Mouse (Mus musculus) right cerebral cortex, postnatal 25 days (tissue): ENCODE measurements at regions not wholly inside any gene's neighbourhood (a gene's known extent, or its start where the extent isn't known, plus 50 kb on each side); places are given as distances from the start of the nearest gene placed in this dataset.

Experiments
- DNase-seq: peaks from one replicate; pipeline ENCODE4 v3.0.0; 2022

DNA sequence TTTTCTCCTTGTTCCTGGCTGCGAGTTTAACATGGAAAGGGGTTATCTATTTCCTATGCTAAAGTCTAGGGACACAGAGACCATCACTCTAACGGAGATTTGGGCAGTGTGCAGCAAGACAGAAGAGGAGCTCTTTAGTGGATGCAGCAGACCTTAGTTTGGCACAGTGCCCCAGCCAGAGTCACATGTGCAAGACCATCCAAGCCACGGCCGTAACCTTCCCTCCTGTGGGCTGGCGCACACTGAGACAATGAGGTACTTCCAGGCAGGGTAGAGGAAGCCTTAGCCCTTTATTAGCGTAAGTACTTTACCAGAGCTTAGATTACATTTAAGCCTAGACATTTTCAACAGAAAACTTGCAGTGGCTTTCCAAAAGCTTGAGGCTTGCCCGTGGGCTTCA is 336.4 kb downstream of the Nuak1 start:
- DNase-seq: no peak

- no peak for DNase-seq
These were observed 335.8 kb downstream of the Nuak1 start for GRCm38 (mm10) chr10:84104556-84104955.

DNA sequence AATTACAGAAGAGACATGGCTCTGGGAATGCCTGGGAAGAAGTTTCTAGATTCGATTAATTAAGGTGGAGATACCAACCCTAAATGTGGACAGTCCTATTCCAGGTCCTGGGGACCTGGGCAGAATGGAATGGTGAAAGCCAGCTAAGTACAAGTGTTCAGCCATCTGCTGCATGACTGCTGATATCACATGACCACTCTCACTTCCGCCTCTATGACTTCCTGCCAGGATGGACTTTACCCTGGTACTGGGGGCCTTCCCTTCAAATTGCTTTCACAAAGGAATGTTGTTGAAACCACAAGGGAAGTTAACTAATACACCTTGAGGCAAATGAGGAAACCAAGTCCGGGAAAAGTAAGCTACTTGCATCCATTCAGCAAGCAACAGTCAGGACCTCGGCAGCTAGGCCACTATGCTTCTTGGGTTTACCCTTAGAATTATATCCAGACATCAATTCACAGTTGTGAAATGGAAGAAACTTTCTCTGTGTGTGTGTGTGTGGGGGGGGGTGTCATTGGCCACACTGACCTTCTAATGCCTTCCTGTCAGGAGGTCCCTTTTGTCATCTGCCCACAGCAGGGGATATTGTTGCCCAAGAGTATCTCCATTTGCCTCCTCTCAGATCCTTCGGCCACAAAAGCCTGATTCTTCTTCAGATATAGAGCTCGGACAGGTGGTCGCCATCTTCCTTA is 330.6 kb downstream of the Nuak1 start:
- DNase-seq: no peak

DNA sequence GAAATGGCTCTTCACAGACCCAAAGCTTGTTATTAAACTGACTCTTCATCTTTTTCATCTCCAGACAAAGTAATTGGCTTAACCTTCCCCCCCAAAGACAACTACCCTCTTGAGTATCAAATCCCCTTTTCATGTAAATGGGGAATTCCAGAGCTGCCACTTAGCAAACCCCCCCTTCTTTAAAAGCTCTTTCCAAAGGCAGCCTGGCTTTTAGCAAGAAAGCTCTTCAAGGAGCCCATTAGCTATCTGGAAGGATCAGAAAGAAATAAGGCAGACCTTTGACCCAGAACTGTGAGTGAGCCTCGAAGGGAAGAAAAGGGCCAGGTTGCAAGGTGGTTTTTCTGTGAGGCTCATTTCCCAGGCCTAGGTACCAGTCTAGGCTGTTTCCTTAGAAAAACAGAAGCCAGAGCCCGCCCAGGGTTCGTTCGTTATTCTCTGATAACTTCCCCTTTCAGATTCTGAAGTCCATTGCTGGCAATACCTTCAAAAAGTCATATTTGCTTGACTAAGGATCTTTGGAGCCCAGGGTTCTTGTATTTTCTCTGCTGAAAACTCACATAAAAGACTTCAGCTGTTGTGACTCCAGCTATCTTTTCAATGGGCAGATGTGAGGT is 329.9 kb downstream of the Nuak1 start:
- no peak for DNase-seq

GRCm38 (mm10) chr10:84111502-84111901 is 328.9 kb downstream of the Nuak1 start:
- DNase-seq: no peak

GRCm38 (mm10) chr10:84111909-84112308 is 328.5 kb downstream of the Nuak1 start:
- DNase-seq: no peak

- no peak for DNase-seq
These were observed 320.3 kb downstream of the Nuak1 start for GRCm38 (mm10) chr10:84119952-84120550.

DNA sequence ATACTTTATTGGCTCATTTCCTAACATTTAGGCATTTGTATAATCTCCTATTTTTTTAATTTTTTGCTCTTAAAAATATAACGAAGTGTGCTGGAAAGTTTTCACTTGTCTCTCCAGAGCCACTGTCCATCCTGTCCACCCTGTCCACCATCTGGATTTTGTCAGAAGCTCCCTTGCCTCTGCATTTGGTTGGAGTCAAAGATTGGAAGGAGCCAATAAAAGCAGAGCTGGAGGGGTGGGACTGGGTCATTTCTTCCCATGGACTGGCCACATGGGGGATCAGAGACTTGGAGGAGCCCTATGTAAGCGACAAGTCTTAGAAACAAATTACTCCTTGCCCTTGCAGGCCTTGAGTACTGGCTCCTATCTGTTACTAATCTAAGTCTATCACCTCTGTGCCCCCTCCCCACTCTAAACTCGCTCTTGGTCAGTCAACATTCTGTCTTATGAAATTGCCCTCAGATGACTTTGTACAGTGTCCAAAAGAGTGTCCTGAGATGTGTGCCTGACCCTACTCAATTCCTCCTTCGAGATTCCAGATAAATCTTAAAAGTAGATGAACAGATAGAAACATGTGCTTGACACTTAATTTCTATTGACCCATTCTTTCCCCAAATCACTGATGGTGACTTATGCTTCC is 303.3 kb downstream of the Nuak1 start:
- no peak for DNase-seq

DNA sequence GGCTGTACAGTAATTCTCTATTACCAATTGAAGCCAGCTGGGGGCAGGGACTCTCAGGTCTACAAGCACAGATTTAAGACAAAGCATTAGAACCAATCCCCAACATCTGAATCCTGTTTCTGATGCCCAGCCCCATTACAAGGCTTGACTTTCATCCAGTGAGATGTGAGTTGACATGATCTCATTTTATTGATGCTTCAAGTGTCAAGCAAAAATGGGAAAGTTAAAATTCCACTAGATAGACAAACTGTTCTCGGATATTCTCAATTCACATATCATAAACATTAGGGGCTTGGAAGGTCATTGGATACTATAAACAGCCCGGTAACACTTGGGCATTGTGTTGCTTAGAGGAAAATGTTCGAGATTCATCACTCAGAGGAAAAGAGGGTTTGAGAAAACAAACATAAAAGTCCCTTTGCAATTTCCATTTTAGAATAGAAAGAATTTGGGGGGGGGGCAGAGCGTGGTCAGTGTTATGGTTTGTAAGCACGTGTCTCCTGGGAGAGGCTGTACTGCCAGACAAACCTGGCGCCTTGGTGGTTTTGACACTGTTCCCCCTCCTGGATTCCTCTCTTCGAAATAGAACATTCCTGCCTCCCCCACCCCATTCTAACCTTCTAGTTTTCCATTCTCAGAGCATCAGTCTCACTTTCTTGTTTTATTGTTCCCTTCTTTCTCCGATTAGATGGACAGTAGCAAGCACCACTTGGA is 297.5 kb downstream of the Nuak1 start:
- DNase-seq: no peak

DNA sequence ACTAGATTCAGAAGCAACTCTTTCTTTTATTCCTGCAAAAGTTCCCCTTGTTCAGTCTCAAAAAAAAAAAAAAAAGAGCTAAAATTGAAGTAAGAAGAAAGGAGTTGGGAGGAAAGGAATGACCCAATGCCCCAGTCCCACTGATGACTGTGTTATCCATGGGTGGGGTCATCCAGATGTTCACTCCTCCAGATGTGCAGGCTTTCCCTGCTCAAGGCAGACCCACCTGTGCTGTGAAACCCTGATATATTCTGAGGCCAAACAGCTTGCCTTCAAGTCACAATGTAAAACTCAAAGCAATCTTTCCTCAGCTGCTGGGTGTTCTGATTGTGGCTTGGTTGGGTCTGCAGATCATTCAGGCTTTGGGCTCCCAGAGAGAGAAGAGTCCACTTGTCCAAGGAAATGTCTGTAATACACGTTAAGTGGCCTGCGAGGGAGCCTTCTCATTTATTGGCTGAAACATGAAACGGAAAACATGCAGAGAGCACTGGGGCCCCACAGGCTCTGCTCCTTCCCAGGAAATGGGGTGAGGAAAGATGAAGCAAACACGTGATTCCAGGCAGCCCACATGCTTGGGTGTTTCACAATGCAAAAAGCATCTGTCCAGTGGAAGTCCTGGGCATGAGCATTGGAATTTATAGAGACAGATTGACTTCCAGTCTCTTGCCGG is 296.6 kb downstream of the Nuak1 start:
- no peak for DNase-seq

- DNase-seq: no peak
These were observed 296.1 kb downstream of the Nuak1 start for GRCm38 (mm10) chr10:84144344-84144687.

- no peak for DNase-seq
These were observed 293.0 kb downstream of the Nuak1 start for GRCm38 (mm10) chr10:84147305-84147984.

DNA sequence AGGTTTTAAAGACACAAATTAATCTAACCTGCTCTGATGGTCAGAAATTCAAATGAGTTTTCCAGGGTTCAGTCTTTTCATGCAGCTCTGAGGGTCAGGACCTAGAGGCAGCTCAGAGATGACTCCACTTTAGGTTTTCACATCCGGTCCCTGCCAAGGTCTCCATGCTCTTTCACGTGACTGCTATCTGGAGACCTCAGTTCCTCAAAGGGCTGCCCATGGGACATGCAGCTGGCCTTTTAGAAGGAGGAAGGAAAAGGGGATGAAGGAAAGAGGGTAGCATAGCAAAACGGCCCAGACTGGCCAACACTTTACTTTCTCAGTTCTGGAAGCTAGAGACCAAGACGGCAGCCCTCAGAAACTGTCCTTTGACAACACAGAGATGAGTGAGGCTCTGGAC is 276.6 kb downstream of the Nuak1 start:
- DNase-seq: no peak

DNA sequence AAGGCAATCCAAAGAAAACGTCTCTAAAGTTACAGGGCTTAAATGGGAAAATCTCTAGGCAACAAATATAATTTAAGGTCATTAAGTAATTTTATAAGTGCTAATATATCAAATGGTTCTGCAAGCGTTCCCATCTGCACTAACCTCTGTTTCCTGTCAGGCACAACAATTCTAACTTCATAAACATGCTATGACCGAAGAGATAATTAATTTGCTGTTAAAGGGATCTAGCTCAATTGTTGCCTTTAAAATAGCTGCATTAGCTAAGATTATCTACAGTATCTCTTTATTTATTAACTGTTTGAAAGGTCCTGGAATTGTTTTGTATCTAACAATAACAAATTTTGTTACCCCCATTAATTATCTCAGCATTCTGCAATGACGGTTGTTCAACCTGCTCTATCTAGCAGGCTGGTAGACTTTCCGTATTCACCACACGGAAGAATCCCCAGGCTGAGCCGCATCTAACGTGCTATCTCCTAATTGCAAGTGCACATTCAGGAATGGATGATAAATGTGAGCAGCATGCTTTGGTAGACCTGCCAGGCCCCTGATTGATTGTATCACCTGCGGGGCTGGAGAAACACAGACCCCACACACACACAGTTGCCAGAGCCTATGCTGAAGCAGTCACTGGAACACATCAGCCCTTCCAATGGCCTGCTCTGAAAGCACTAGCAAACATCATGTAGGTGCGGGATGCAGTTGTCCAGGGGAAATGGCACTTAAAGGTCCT is 274.4 kb downstream of the Nuak1 start:
- DNase-seq: no peak

DNA sequence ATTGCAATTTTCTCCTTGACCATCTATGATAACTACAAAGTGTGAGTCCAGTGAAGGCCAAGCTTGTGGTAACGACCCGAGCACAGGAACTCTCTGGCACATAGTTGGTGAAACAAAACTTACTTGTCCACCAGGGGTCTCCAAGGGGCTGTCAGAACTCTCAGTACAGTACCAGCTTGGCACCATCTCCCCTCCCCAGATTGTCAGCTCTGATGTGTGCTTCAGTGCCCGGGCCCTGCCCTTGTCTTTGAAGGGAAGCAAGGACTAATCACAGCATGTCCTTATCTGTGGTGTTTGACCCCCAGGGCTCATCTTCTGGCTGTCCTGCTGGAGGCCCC is 273.9 kb downstream of the Nuak1 start:
- DNase-seq: no peak

DNA sequence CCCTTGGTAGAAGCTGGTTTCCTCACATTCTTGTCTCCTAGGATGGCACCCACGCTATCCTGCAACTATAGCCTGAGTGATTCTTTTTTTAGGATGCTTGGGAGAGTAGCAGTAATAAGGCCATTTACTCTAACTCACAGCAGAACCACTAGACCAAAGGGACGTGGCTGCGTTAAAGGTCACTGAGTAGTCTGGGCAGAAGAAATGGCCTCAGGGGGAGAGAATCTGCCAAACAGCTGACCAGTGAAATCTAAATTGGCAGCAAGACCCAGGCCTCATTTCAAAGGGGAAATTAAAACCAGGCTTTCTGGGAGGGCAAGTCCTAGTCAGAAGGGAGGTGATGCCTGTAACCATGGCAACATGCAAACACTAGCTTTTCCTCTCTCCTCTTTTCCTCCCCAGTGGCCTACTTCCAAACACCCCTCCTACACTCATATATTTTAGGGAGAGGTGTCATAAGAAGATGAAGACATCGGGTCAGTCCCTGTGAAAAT is 267.5 kb downstream of the Nuak1 start:
- DNase-seq: peak; percentile 59

GRCm38 (mm10) chr10:84183239-84183638 is 257.2 kb downstream of the Nuak1 start:
- no peak for DNase-seq

GRCm38 (mm10) chr10:84186466-84186865 is 253.9 kb downstream of the Nuak1 start:
- no peak for DNase-seq

GRCm38 (mm10) chr10:84199035-84199434 is 241.4 kb downstream of the Nuak1 start:
- DNase-seq: no peak

DNA sequence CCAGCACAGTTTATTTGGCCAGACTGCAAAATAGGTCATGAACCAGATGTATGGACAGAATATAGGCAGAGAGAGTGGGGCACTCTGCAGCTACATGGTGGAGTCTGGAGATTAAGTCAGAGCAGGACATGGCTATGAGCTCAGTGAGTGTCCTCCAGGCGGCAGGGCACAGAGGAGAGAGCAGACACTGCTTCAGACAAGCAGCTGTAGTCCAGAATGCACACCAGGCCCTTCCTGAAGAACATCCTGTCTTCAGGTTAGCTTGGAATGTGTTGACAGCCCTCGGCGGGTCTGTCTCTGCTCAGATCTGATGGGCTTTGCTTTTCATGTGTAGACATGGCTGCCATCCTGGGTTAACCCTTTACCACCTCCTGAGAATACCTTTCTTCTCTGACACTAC is 238.6 kb downstream of the Nuak1 start:
- DNase-seq: no peak

DNA sequence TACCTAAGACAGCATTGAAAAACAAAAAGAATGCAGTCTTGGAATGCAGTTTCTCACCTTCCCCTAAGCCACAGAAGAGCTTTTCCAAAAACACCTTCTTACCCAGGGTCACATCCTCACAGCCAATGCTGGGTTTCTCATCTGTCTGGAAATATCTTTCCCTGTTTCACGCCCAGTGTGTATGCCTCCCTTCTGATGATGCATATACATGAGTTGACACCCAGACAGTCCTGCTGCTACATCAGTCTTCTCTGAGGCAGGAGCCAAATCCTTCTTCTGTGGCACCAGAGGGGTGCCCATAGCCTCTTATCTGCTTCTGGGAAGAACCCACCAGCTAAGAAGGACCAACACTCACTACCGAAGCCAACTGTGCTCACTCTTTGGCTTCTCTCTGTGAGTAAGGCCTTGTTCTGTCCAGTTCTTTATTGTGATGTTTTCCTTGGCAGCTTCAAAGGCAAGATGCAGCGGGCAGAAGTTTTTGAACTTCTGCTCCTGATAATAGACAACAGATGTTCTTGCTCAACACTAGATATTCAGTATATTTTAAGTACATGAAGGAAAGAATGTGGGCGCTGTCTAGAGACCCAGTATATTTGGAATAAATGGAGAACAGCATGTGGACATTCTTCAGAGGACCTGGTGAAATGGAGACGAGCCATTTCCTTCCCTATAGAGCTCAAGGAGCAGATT is 228.2 kb downstream of the Nuak1 start:
- DNase-seq: peak; percentile 10
